Mouse (Mus musculus): ENCODE measurements around the gene Cuedc2. TPM values are rescaled to one million over a fixed set of nuclear protein-coding genes. Genes with fewer than 3 reads are reported as not detected.

The Cuedc2 gene
- polyA plus RNA-seq, 1 experiment from 2014 or later: 183 TPM

GRCm38 (mm10) chr19:46311341-46311740, 27.2 kb downstream of the Cuedc2 start:
- H3K36me3 ChIP-seq (replicated peaks; ENCODE audit: control insufficient read depth, insufficient read depth, low read depth, low read length): no peaks in the 10 kb centered on the region; the same call in 1 of the 2 replicates
- H3K4me2 ChIP-seq (ENCODE audit: low read depth, low read length): no peak overlapping the region
- no peaks in the 10 kb centered on the region for H3K9me3 ChIP-seq (replicated peaks; ENCODE audit: control insufficient read depth, low read length)
- H3K9ac ChIP-seq (replicated peaks; ENCODE audit: low read length): no peak overlapping the region
- WGBS: 83% methylated on average over 9 of the region's 9 CpGs
- H3K4me1 ChIP-seq (ENCODE audit: control insufficient read depth, insufficient read depth, low read length): peaks cover 4% of the 10 kb centered on the region
- H3K27ac ChIP-seq (replicated peaks; ENCODE audit: low read depth, low read length): no peak overlapping the region
- H3K4me3 ChIP-seq (ENCODE audit: low read depth, low read length): no peak overlapping the region
- H3K27me3 ChIP-seq (ENCODE audit: control insufficient read depth, insufficient read depth, low read length): peaks cover 36% of the 10 kb centered on the region
- DNase-seq (ENCODE audit: low spot score) (no peak), ATAC-seq (replicated peaks; ENCODE audit: insufficient number of reproducible peaks, low FRiP score, low TSS enrichment, low read depth) (no peak)

GRCm38 (mm10) chr19:46310312-46310865, 28.1 kb downstream of the Cuedc2 start:
- H3K9ac ChIP-seq (replicated peaks; ENCODE audit: low read length): no peak overlapping the region
- no peak overlapping the region for H3K4me2 ChIP-seq (ENCODE audit: low read depth, low read length)
- no peak overlapping the region for H3K27ac ChIP-seq (replicated peaks; ENCODE audit: low read depth, low read length)
- peaks cover 26% of the 10 kb centered on the region for H3K27me3 ChIP-seq (ENCODE audit: control insufficient read depth, insufficient read depth, low read length)
- no peaks in the 10 kb centered on the region; the same call in 1 of the 2 replicates for H3K36me3 ChIP-seq (replicated peaks; ENCODE audit: control insufficient read depth, insufficient read depth, low read depth, low read length)
- ATAC-seq (replicated peaks; ENCODE audit: insufficient number of reproducible peaks, low FRiP score, low TSS enrichment, low read depth): no peak
- 92% methylated on average over 12 of the region's 12 CpGs for WGBS
- no peaks in the 10 kb centered on the region for H3K9me3 ChIP-seq (replicated peaks; ENCODE audit: control insufficient read depth, low read length)
- no peak overlapping the region for H3K4me3 ChIP-seq (ENCODE audit: low read depth, low read length)
- peaks cover 4% of the 10 kb centered on the region for H3K4me1 ChIP-seq (ENCODE audit: control insufficient read depth, insufficient read depth, low read length)
- DNase-seq (ENCODE audit: low spot score): no peak

- peaks cover 22% of the 10 kb centered on the region for H3K27me3 ChIP-seq (ENCODE audit: control insufficient read depth, insufficient read depth, low read length)
- H3K36me3 ChIP-seq (replicated peaks; ENCODE audit: control insufficient read depth, insufficient read depth, low read depth, low read length): no peaks in the 10 kb centered on the region; the same call in 1 of the 2 replicates
- H3K9me3 ChIP-seq (replicated peaks; ENCODE audit: control insufficient read depth, low read length): no peaks in the 10 kb centered on the region
- H3K4me2 ChIP-seq (ENCODE audit: low read depth, low read length): no peak overlapping the region
- H3K27ac ChIP-seq (replicated peaks; ENCODE audit: low read depth, low read length): no peak overlapping the region
- WGBS: 82% methylated on average over 21 of the region's 21 CpGs
- no peak for DNase-seq (ENCODE audit: low spot score)
- no peak for ATAC-seq (replicated peaks; ENCODE audit: insufficient number of reproducible peaks, low FRiP score, low TSS enrichment, low read depth)
- peaks cover 4% of the 10 kb centered on the region for H3K4me1 ChIP-seq (ENCODE audit: control insufficient read depth, insufficient read depth, low read length)
- H3K9ac ChIP-seq (replicated peaks; ENCODE audit: low read length): no peak overlapping the region
- no peak overlapping the region for H3K4me3 ChIP-seq (ENCODE audit: low read depth, low read length)
Observed at GRCm38 (mm10) chr19:46309651-46310305, 28.7 kb downstream of the Cuedc2 start.

GRCm38 (mm10) chr19:46308706-46309435, 29.6 kb downstream of the Cuedc2 start:
- H3K27ac ChIP-seq (replicated peaks; ENCODE audit: low read depth, low read length): no peak overlapping the region
- DNase-seq (ENCODE audit: low spot score) (peak; percentile 93), ATAC-seq (replicated peaks; ENCODE audit: insufficient number of reproducible peaks, low FRiP score, low TSS enrichment, low read depth) (0 out of 2 replicates have a peak, but pooled peaks have one; percentile 5)
- H3K27me3 ChIP-seq (ENCODE audit: control insufficient read depth, insufficient read depth, low read length): peaks cover 15% of the 10 kb centered on the region
- H3K4me1 ChIP-seq (ENCODE audit: control insufficient read depth, insufficient read depth, low read length): peaks cover 4% of the 10 kb centered on the region
- no peaks in the 10 kb centered on the region; the same call in 1 of the 2 replicates for H3K36me3 ChIP-seq (replicated peaks; ENCODE audit: control insufficient read depth, insufficient read depth, low read depth, low read length)
- 2% methylated on average over 47 of the region's 47 CpGs for WGBS
- H3K9me3 ChIP-seq (replicated peaks; ENCODE audit: control insufficient read depth, low read length): no peaks in the 10 kb centered on the region
- H3K4me3 ChIP-seq (ENCODE audit: low read depth, low read length): peak overlapping the region; percentile 28
- peak overlapping the region; percentile 83 for H3K4me2 ChIP-seq (ENCODE audit: low read depth, low read length)
- H3K9ac ChIP-seq (replicated peaks; ENCODE audit: low read length): peak overlapping the region; percentile 39

DNA sequence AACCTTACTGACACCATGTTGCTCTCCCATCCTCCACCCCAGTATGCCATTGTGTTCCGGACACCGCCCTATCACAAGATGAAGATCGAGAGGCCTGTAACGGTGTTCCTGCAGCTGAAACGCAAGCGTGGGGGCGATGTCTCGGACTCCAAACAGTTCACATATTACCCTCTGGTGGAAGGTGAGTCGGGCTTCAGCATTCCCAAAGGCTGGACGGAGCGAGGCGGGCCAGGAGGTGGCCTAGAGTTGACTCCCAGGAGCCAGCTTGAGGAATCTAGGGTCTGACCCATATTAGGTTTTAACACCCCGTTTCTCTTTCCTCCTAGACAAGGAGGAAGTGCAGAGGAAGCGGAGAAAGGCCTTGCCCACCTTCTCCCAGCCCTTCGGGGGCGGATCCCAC, 30.2 kb downstream of the Cuedc2 start:
- no peak overlapping the region for H3K9ac ChIP-seq (replicated peaks; ENCODE audit: low read length)
- peaks cover 4% of the 10 kb centered on the region for H3K4me1 ChIP-seq (ENCODE audit: control insufficient read depth, insufficient read depth, low read length)
- no peaks in the 10 kb centered on the region; the same call in 1 of the 2 replicates for H3K36me3 ChIP-seq (replicated peaks; ENCODE audit: control insufficient read depth, insufficient read depth, low read depth, low read length)
- H3K4me3 ChIP-seq (ENCODE audit: low read depth, low read length): 0 out of 2 replicates have a peak overlapping the region, but pooled peaks have one; percentile 28
- DNase-seq (ENCODE audit: low spot score) (no peak), ATAC-seq (replicated peaks; ENCODE audit: insufficient number of reproducible peaks, low FRiP score, low TSS enrichment, low read depth) (no peak)
- H3K27me3 ChIP-seq (ENCODE audit: control insufficient read depth, insufficient read depth, low read length): peaks cover 12% of the 10 kb centered on the region
- H3K27ac ChIP-seq (replicated peaks; ENCODE audit: low read depth, low read length): no peak overlapping the region
- H3K4me2 ChIP-seq (ENCODE audit: low read depth, low read length): peak overlapping the region; percentile 83; the same call in 1 of the 2 replicates
- no peaks in the 10 kb centered on the region for H3K9me3 ChIP-seq (replicated peaks; ENCODE audit: control insufficient read depth, low read length)
- WGBS: 52% methylated on average over 16 of the region's 16 CpGs

DNA sequence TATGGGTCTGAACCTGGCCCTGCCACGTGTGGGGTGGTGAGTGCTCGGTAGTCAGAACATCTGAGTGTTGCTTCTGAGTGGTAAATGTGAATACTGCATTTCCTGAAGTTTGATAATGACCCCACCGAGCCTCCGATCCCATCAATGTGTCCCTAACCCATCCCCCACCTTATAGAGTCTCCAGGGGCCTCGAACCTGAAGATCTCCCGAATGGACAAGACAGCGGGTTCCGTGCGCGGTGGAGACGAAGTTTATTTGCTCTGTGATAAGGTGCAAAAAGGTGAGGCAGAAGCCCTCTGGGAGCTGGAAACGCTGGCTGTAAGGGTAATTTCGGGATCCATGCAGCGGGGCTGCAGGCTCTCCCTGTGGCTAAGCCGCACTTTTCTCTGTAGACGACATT, 30.7 kb downstream of the Cuedc2 start:
- Histone ChIP-seq H3K27ac (replicated peaks; ENCODE audit: low read depth, low read length) (no peak overlapping the region), H3K4me3 (ENCODE audit: low read depth, low read length) (no peak overlapping the region), H3K9ac (replicated peaks; ENCODE audit: low read length) (no peak overlapping the region), H3K4me2 (ENCODE audit: low read depth, low read length) (no peak overlapping the region), H3K27me3 (ENCODE audit: control insufficient read depth, insufficient read depth, low read length) (peaks cover 9% of the 10 kb centered on the region), H3K9me3 (replicated peaks; ENCODE audit: control insufficient read depth, low read length) (no peaks in the 10 kb centered on the region), H3K36me3 (replicated peaks; ENCODE audit: control insufficient read depth, insufficient read depth, low read depth, low read length) (no peaks in the 10 kb centered on the region; the same call in 1 of the 2 replicates), H3K4me1 (ENCODE audit: control insufficient read depth, insufficient read depth, low read length) (peaks cover 4% of the 10 kb centered on the region)
- no peak for DNase-seq (ENCODE audit: low spot score)
- ATAC-seq (replicated peaks; ENCODE audit: insufficient number of reproducible peaks, low FRiP score, low TSS enrichment, low read depth): no peak
- 67% methylated on average over 16 of the region's 16 CpGs for WGBS

GRCm38 (mm10) chr19:46306751-46307289, 31.7 kb downstream of the Cuedc2 start:
- Histone ChIP-seq H3K4me3 (ENCODE audit: low read depth, low read length) (no peak overlapping the region), H3K4me1 (ENCODE audit: control insufficient read depth, insufficient read depth, low read length) (peaks cover 4% of the 10 kb centered on the region), H3K9me3 (replicated peaks; ENCODE audit: control insufficient read depth, low read length) (no peaks in the 10 kb centered on the region), H3K27me3 (ENCODE audit: control insufficient read depth, insufficient read depth, low read length) (peaks cover 9% of the 10 kb centered on the region), H3K9ac (replicated peaks; ENCODE audit: low read length) (no peak overlapping the region), H3K4me2 (ENCODE audit: low read depth, low read length) (no peak overlapping the region), H3K36me3 (replicated peaks; ENCODE audit: control insufficient read depth, insufficient read depth, low read depth, low read length) (no peaks in the 10 kb centered on the region; the same call in 1 of the 2 replicates), H3K27ac (replicated peaks; ENCODE audit: low read depth, low read length) (no peak overlapping the region)
- 86% methylated on average over 9 of the region's 9 CpGs for WGBS
- ATAC-seq (replicated peaks; ENCODE audit: insufficient number of reproducible peaks, low FRiP score, low TSS enrichment, low read depth): no peak
- DNase-seq (ENCODE audit: low spot score): no peak

Measured in embryonic facial prominence, embryonic 11.5 days (tissue).